Mouse (Mus musculus): ENCODE measurements at regions not wholly inside any gene's neighbourhood (a gene's known extent, or its start where the extent isn't known, plus 50 kb on each side); places are given as distances from the start of the nearest gene placed in this dataset.

- H3K27ac ChIP-seq = no peak overlapping the region
- ATAC-seq (ENCODE audit: low read depth) = no peak
- H3K4me3 ChIP-seq (replicated peaks) = no peak overlapping the region
- H3K36me3 ChIP-seq = no peaks in the 10 kb centered on the region
- H3K9me3 ChIP-seq (replicated peaks) = no peaks in the 10 kb centered on the region
- no peak for DNase-seq
- no peak overlapping the region for H3K9ac ChIP-seq
- H3K4me2 ChIP-seq = no peak overlapping the region
- H3K4me1 ChIP-seq (replicated peaks) = no peaks in the 10 kb centered on the region
- no peaks in the 10 kb centered on the region for H3K27me3 ChIP-seq
- 42% methylated on average over 3 of the region's 3 CpGs for WGBS (ENCODE audit: insufficient replicate concordance)
Measured at GRCm38 (mm10) chr15:6218087-6218486, 81.5 kb upstream of the Dab2 start.

- Histone ChIP-seq H3K4me2 (no peak overlapping the region), H3K4me1 (replicated peaks) (no peaks in the 10 kb centered on the region), H3K27ac (no peak overlapping the region), H3K9ac (no peak overlapping the region), H3K36me3 (no peaks in the 10 kb centered on the region), H3K27me3 (no peaks in the 10 kb centered on the region), H3K4me3 (replicated peaks) (no peak overlapping the region), H3K9me3 (replicated peaks) (no peaks in the 10 kb centered on the region)
- 39% methylated on average over 1 of the region's 1 CpGs for WGBS (ENCODE audit: insufficient replicate concordance)
- DNase-seq = no peak
- ATAC-seq (ENCODE audit: low read depth) = no peak
Measured at GRCm38 (mm10) chr15:6225227-6225626, 74.4 kb upstream of the Dab2 start.

- Histone ChIP-seq H3K9me3 (replicated peaks) (no peaks in the 10 kb centered on the region), H3K27ac (no peak overlapping the region), H3K36me3 (no peaks in the 10 kb centered on the region), H3K4me3 (replicated peaks) (no peak overlapping the region), H3K4me2 (no peak overlapping the region), H3K27me3 (no peaks in the 10 kb centered on the region), H3K4me1 (replicated peaks) (peaks cover 10% of the 10 kb centered on the region; the same call in 1 of the 2 replicates), H3K9ac (no peak overlapping the region)
- no peak for DNase-seq
- 38% methylated on average over 7 of the region's 7 CpGs for WGBS (ENCODE audit: insufficient replicate concordance)
- peak; percentile 55; the same call in 1 of the 2 replicates for ATAC-seq (ENCODE audit: low read depth)
Measured at GRCm38 (mm10) chr15:6230618-6231017, 69.0 kb upstream of the Dab2 start.

GRCm38 (mm10) chr15:6231308-6232103, 68.1 kb upstream of the Dab2 start:
- Histone ChIP-seq H3K4me2 (no peak overlapping the region), H3K4me3 (replicated peaks) (no peak overlapping the region), H3K27ac (no peak overlapping the region), H3K27me3 (no peaks in the 10 kb centered on the region), H3K36me3 (no peaks in the 10 kb centered on the region), H3K9me3 (replicated peaks) (no peaks in the 10 kb centered on the region), H3K9ac (no peak overlapping the region), H3K4me1 (replicated peaks) (peaks cover 10% of the 10 kb centered on the region; the same call in 1 of the 2 replicates)
- DNase-seq (no peak), ATAC-seq (ENCODE audit: low read depth) (no peak; the same call in 1 of the 2 replicates)
- 49% methylated on average over 12 of the region's 12 CpGs for whole genome bisulfite sequencing (ENCODE audit: insufficient replicate concordance)

GRCm38 (mm10) chr15:6233621-6234020, 66.0 kb upstream of the Dab2 start:
- DNase-seq (no peak), ATAC-seq (ENCODE audit: low read depth) (no peak)
- peaks cover 10% of the 10 kb centered on the region; the same call in 1 of the 2 replicates for H3K4me1 ChIP-seq (replicated peaks)
- no peak overlapping the region for H3K4me2 ChIP-seq
- H3K9me3 ChIP-seq (replicated peaks) = no peaks in the 10 kb centered on the region
- no peak overlapping the region for H3K4me3 ChIP-seq (replicated peaks)
- H3K27me3 ChIP-seq = no peaks in the 10 kb centered on the region
- no peaks in the 10 kb centered on the region for H3K36me3 ChIP-seq
- no peak overlapping the region for H3K9ac ChIP-seq
- 50% methylated on average over 3 of the region's 3 CpGs for WGBS (ENCODE audit: insufficient replicate concordance)
- H3K27ac ChIP-seq = no peak overlapping the region

GRCm38 (mm10) chr15:6236583-6236982, 63.0 kb upstream of the Dab2 start:
- Histone ChIP-seq H3K4me3 (replicated peaks) (no peak overlapping the region), H3K9ac (no peak overlapping the region), H3K27ac (no peak overlapping the region), H3K4me2 (no peak overlapping the region), H3K9me3 (replicated peaks) (no peaks in the 10 kb centered on the region), H3K27me3 (no peaks in the 10 kb centered on the region), H3K36me3 (no peaks in the 10 kb centered on the region), H3K4me1 (replicated peaks) (no peaks in the 10 kb centered on the region)
- DNase-seq (no peak), ATAC-seq (ENCODE audit: low read depth) (no peak)
- 67% methylated on average over 8 of the region's 8 CpGs for WGBS (ENCODE audit: insufficient replicate concordance)

- Histone ChIP-seq H3K9ac (no peak overlapping the region), H3K36me3 (no peaks in the 10 kb centered on the region), H3K27me3 (no peaks in the 10 kb centered on the region), H3K9me3 (replicated peaks) (no peaks in the 10 kb centered on the region), H3K27ac (no peak overlapping the region), H3K4me1 (replicated peaks) (no peaks in the 10 kb centered on the region), H3K4me2 (no peak overlapping the region), H3K4me3 (replicated peaks) (no peak overlapping the region)
- WGBS (ENCODE audit: insufficient replicate concordance) = 46% methylated on average over 8 of the region's 8 CpGs
- ATAC-seq (ENCODE audit: low read depth) (no peak), DNase-seq (no peak)
Measured at GRCm38 (mm10) chr15:6237726-6238125, 61.9 kb upstream of the Dab2 start.

GRCm38 (mm10) chr15:6238133-6238532, 61.5 kb upstream of the Dab2 start:
- Histone ChIP-seq H3K27me3 (no peaks in the 10 kb centered on the region), H3K9me3 (replicated peaks) (no peaks in the 10 kb centered on the region), H3K4me2 (no peak overlapping the region), H3K4me1 (replicated peaks) (no peaks in the 10 kb centered on the region), H3K27ac (no peak overlapping the region), H3K4me3 (replicated peaks) (no peak overlapping the region), H3K9ac (no peak overlapping the region), H3K36me3 (no peaks in the 10 kb centered on the region)
- DNase-seq (peak; percentile 20), ATAC-seq (ENCODE audit: low read depth) (no peak)
- WGBS (ENCODE audit: insufficient replicate concordance) = 5% methylated on average over 6 of the region's 6 CpGs

GRCm38 (mm10) chr15:6238755-6239154, 60.8 kb upstream of the Dab2 start:
- Histone ChIP-seq H3K4me1 (replicated peaks) (no peaks in the 10 kb centered on the region), H3K4me3 (replicated peaks) (no peak overlapping the region), H3K4me2 (no peak overlapping the region), H3K27me3 (no peaks in the 10 kb centered on the region), H3K9me3 (replicated peaks) (no peaks in the 10 kb centered on the region), H3K27ac (no peak overlapping the region), H3K9ac (no peak overlapping the region), H3K36me3 (no peaks in the 10 kb centered on the region)
- WGBS (ENCODE audit: insufficient replicate concordance) = 88% methylated on average over 3 of the region's 3 CpGs
- ATAC-seq (ENCODE audit: low read depth) (no peak), DNase-seq (no peak)

GRCm38 (mm10) chr15:6242132-6242531, 57.5 kb upstream of the Dab2 start:
- H3K4me2 ChIP-seq = no peak overlapping the region
- H3K36me3 ChIP-seq = no peaks in the 10 kb centered on the region
- no peak for ATAC-seq (ENCODE audit: low read depth)
- H3K27ac ChIP-seq = no peak overlapping the region
- no peak overlapping the region for H3K4me3 ChIP-seq (replicated peaks)
- no peak for DNase-seq
- no peaks in the 10 kb centered on the region for H3K9me3 ChIP-seq (replicated peaks)
- no peak overlapping the region for H3K9ac ChIP-seq
- no peaks in the 10 kb centered on the region for H3K4me1 ChIP-seq (replicated peaks)
- no peaks in the 10 kb centered on the region for H3K27me3 ChIP-seq
- 37% methylated on average over 4 of the region's 4 CpGs for WGBS (ENCODE audit: insufficient replicate concordance)

GRCm38 (mm10) chr15:6244401-6244800, 55.2 kb upstream of the Dab2 start:
- 44% methylated on average over 7 of the region's 7 CpGs for WGBS (ENCODE audit: insufficient replicate concordance)
- Histone ChIP-seq H3K9me3 (replicated peaks) (no peaks in the 10 kb centered on the region), H3K27me3 (no peaks in the 10 kb centered on the region), H3K4me2 (no peak overlapping the region), H3K27ac (no peak overlapping the region), H3K4me3 (replicated peaks) (no peak overlapping the region), H3K9ac (no peak overlapping the region), H3K4me1 (replicated peaks) (no peaks in the 10 kb centered on the region), H3K36me3 (no peaks in the 10 kb centered on the region)
- DNase-seq (no peak), ATAC-seq (ENCODE audit: low read depth) (no peak)
